Mouse (Mus musculus) neutrophil, adult 59 days (primary cell): ENCODE data around the gene Ccna2. TPM values are rescaled to one million over a fixed set of nuclear protein-coding genes. Genes with fewer than 3 reads are reported as not detected.

Experiments
- total RNA-seq, 2 experiments: library from RNA; stranded (reverse); gene quantifications; 1 replicate in 1 of 2; 2 replicates in 1 of 2; pipeline ENCODE4 v1.2.4; 2023

Ccna2 gene
- total RNA-seq, result 10 to 100 TPM; 80.2 to 83.8 TPM

GRCm38 (mm10) chr3:36571827-36572378 is at the start of gene Ccna2:
Ccna2 (minus strand) TSS chr3:36572150.

GRCm38 (mm10) chr3:36613202-36613907 is 41.4 kb upstream of the Ccna2 start, which contains the start of gene Bbs7:
Bbs7 (minus strand) TSS chr3:36613477.

DNA sequence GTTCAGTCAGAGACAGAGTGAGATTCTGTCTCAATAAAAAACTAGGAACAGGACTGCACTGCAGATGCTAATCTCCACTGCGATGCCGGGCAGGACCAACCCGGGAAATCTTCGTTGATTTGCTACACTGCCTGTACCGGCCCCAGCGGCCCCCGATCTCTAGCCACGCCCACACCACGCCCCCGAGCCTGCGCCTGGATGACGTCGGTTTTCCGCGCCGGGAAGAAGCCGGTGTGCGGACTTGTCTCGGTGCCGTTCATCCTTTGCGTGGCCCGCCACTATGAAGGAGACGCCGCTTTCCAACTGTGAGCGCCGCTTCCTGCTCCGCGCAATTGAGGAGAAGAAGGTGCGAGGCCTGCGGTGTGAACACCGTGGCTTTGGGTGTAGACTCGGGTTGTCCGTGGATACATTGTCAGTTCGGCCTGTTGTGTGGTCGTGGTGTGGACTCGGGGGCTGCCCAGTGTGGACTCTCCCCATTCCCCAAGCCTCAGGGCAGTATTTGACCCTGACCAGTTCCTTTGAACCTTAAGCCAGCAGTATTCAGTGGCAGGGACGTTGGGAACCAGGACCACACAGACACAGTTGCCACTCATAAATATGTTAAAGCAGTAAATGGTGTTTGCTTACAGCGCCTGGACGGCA is 19.4 kb downstream of the Ccna2 start, which contains the start of gene Exosc9:
Gene Exosc9, plus strand, starts transcription at position 201 of the 642 bp plus-strand sequence.

GRCm38 (mm10) chr3:36521073-36522060 is 50.6 kb downstream of the Ccna2 start, which contains the start of gene Gm11549:
Gm11549 (minus strand) TSS chr3:36521813.

Other genes with a start within 250 kb of the Ccna2 start
- gene Anxa5, start 96.3 kb downstream of the Ccna2 start, total RNA-seq, result 100 to 1,000 TPM; 121 to 159 TPM
- under 1 TPM in 1 of 2 experiments, not detected in 1; 0.53 TPM for gene 1810062G17Rik, start 96.2 kb downstream of the Ccna2 start, total RNA-seq
- gene Gm11549, start 50.3 kb downstream of the Ccna2 start, total RNA-seq, result not detected
- 10 to 100 TPM; 13.0 to 16.5 TPM for gene Exosc9, start 19.5 kb downstream of the Ccna2 start, total RNA-seq
- gene Bbs7, start 41.3 kb upstream of the Ccna2 start, total RNA-seq, result under 1 TPM; 0.51 to 0.71 TPM
- gene Trpc3, start 118.0 kb upstream of the Ccna2 start, total RNA-seq, result not detected